Mouse (Mus musculus) forelimb bud, embryonic 11.5 days (tissue): ENCODE data around the gene Dysf.
A peak's percentile ranks its signal among the peaks of the same experiment; 100 is the strongest.

ENCODE experiments used
- DNase-seq: peaks from one replicate; pipeline ENCODE4 v3.0.0-alpha.2; 2012; ENCODE audit warnings: low read depth, low spot score

Dysf gene

DNA sequence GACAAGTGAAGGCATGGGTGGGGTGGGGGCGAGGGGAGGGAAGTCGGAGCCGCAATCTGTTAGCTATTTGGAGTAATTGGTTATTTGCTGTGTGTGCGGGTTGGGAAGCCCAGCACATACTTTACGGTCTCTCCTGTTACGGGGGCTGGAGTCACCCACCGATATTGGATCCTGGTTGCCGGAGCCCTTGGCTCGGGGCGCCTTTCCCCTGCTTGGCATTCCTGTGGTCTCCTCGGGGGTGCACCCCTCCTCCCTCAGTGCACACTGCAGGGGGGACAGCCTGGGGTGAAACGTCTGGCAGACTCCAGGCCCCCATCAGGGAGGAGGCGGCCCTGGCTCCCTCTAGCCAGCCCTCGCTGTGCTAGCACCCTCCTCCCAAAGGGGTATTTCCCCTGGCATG is 159.2 kb downstream of the Dysf start:
- no peak for DNase-seq

- DNase-seq, result no peak
Measured at GRCm38 (mm10) chr6:84168571-84168970, 160.2 kb downstream of the Dysf start.

DNA sequence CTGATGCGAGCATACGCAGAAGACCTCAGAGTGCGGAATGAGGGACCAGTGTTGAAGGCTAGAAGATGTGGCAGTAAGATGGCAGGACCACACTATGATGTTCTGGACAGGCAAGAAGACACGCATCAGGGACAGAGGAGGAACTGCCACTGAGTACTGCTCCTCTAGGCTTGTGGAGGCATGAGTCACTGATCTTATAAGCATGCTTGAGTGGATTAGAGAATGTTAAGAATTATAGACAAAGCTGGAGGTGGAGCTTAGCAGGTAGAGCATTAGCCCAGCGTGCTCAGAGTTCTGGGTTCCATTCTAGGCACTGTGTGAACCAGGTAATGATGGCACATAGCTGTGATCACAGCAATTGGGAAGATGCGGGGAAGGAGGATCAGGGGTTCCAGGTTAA is 165.2 kb downstream of the Dysf start:
- no peak for DNase-seq

- DNase-seq, result no peak
Measured at GRCm38 (mm10) chr6:84178776-84179405, 170.5 kb downstream of the Dysf start.

DNA sequence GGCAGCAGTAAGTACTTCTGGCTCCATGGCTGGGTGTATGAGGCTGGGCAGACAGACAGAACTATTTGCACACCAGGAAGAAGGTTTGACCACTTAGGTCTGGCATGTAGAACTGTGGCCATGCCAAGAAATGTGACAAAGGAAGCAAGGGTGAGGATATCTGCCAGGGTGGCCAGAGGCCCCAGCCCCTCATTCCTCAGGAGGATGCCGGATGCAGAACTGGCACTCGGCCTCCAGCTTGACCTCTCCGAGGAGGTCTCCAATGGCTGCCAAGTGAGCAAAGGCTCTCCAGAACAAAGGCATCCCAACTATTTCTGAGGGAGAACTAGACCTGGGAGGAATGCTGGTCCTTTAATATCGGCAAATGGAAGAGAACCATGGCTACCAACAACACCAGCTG is 173.1 kb downstream of the Dysf start:
- DNase-seq, result no peak

GRCm38 (mm10) chr6:84191656-84192250 is 183.4 kb downstream of the Dysf start:
- peak; percentile 92 for DNase-seq

- DNase-seq, result no peak
Measured at GRCm38 (mm10) chr6:84196511-84196910, 188.1 kb downstream of the Dysf start.

- DNase-seq, result peak; percentile 90
Measured at GRCm38 (mm10) chr6:84197811-84198213, 189.4 kb downstream of the Dysf start.

DNA sequence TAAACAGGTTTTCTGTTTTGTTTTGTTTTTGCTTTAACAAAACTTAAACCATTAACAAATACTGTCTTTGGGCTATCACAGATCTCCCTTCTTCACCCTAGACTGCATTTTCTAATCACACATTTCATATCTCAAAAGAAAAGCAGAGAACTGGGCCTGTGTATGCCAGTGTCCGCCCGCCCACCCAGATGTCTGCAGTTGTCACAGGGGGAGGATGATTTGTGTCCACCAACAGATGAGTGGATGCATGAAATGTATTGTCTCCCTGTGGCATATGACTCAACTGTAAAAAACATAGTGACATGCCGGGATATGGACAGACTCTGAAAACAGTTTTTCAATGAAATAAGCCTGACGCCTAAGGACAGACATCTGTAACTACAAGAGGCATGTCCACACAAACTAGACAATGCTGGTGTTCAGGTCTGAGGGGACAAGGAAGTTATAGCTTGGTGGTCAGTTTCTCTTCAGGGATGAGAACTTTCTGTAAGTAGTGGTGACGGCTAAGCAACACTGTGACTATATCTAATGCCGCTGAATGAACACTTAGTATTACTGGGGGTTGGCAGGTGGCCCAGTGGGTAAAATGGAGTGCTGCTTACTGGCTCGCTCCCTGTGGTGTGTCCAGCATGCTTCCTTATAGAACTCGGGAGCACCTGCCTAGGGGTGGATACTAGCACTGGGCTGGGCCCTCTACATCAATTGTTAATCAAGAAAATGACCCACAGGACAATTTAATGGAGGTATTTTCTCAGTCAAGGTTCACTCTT is 193.5 kb downstream of the Dysf start:
- DNase-seq, result no peak

DNA sequence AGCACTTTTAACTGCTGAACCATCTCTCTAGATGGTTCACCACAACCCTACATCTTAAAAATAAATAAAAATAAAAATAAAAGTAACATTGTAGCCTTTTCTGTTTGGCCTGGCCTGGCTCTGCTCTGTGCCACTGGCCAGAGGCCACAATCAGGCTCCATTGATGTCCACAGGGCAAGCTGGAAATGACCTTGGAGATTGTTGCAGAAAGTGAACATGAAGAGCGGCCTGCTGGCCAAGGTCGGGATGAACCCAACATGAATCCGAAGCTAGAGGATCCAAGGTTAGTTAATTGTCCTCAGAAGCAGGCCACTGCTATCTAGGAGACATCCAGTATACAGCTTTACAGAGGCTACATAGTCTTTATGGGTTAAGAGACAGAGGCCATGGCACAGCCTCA is 197.2 kb downstream of the Dysf start:
- no peak for DNase-seq

- no peak for DNase-seq
Measured at GRCm38 (mm10) chr6:84208589-84208988, 200.2 kb downstream of the Dysf start.

GRCm38 (mm10) chr6:84209736-84210434 is 201.5 kb downstream of the Dysf start:
- no peak for DNase-seq

- no peak for DNase-seq
Measured at GRCm38 (mm10) chr6:84211473-84211872, 203.1 kb downstream of the Dysf start.

GRCm38 (mm10) chr6:84213101-84213500 is 204.7 kb downstream of the Dysf start:
- no peak for DNase-seq

DNA sequence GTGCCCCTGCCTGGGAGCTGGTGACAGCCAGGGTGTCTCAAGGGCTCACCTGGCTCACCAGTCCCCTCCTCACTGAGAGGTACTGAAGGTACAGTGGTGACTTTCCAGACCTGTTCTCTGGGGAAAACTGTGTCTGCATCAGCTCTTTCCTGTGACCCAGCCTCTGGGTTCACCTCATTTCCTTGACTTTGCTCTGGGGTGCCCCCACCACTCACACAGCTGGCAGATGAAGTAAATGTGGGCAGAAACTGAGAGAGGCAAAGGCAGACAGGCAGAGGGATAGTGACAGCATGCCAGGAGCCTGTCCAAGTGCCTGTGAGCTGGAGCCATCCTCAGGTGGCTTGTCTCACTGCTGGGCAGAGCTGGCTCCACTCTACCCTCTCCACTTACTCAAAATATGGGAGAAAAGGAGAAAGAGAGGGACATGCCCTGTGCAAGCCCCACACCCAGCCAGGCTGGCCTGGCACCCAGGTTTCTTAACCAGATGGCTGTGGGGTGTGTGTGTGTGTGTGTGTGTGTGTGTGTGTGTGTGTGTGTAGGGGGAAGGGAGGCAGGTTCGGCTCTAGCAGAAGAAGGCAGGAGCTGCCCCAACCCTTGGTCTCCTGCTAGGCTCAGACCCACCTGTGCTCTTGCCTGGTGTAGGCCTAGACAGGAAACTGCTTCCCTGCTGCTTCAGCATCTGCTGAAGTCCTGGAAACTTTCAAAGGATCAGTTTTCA is 209.0 kb downstream of the Dysf start:
- no peak for DNase-seq

- no peak for DNase-seq
Measured at GRCm38 (mm10) chr6:84219119-84219518, 210.7 kb downstream of the Dysf start.

- no peak for DNase-seq
Measured at GRCm38 (mm10) chr6:84224861-84225260, 216.5 kb downstream of the Dysf start.

- DNase-seq, result no peak
Measured at GRCm38 (mm10) chr6:84225587-84225986, 217.2 kb downstream of the Dysf start.

GRCm38 (mm10) chr6:84228196-84228595 is 219.8 kb downstream of the Dysf start:
- no peak for DNase-seq

DNA sequence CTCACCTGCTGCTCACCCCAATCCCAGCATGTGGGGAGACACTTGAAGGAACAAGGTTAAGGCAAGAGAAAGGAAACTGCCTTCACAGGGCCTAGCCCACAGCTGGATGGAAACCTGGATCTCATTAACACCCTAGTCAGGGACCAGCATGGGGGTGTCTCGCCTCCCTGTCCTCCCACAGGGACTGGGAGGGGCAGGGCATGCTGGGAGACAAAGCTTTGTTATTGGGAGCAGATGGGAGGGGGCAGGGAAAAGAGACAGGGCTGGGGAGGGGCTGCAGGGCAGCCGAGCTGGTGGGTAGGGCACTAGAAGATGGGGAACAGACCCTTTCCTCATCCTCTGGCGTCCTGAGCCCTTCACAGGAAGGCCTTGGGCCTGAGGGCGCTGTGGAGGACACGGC is 220.4 kb downstream of the Dysf start:
- DNase-seq, result peak; percentile 82

GRCm38 (mm10) chr6:84229739-84230138 is 221.3 kb downstream of the Dysf start:
- peak; percentile 74 for DNase-seq

DNA sequence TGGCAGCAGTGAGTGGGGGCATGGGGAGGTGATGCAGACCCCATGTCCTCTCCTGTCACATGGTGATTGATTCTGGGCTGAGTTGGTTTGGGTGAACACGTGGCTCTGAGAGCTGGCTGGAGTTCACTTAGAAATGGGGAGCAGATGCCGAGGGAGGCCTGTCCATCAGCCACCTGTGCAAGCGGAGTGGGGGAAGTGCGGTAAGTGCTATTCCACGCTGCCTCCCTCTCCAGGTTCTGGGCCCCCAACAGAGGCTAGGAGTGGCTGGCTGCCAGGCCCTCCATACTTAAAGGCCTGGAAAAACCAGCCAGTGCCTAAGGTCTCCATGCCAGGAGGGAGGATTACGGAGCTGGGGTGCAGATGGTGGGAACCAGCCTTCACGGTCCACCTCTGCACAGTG is 222.7 kb downstream of the Dysf start:
- DNase-seq, result no peak
